Mouse (Mus musculus): Measurements from ENCODE around the gene Col8a1. TPM values are rescaled to one million over a fixed set of nuclear protein-coding genes. Genes with fewer than 3 reads are reported as not detected.

Col8a1 gene
- 0.90 TPM for polyA plus RNA-seq (2015; fragmentation: Illumina TruSeq; extraction: RNeasy Lipid Tissue Mini Kit (QIAGEN cat#74804); ENCODE audit: insufficient read depth, low read depth, low replicate concordance)

DNA sequence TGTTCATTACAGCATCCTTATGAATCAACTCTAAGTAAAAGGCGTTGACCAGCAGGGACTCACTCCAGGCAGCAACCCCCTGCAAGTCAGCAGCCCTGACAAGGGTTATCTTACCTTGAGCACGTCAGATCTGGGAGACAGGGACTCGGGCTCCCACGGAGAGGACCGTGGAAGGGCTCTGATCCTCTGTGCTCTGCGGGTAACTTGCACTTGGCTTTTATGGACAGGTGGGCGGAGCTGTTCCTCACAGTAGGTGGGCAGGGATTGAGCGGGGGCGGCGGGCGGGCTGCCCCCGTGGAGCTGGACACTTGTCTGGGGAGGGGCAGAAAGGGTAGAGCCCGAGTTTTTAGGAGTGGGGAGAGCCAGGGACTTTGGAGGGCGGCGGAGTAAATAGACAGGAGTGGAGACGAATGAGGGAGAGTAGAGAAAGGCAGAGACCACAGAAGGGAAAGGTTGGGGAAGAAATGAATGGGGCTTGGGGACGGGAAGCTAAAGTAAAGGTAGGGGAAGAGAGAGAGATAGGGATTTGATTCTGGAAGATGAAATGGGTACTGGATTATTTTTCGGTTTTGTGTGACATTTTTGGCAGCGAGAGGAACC is at the start of gene Col8a1:
Col8a1 (minus strand) TSS at position 212 of the 600 bp plus-strand sequence.

DNA sequence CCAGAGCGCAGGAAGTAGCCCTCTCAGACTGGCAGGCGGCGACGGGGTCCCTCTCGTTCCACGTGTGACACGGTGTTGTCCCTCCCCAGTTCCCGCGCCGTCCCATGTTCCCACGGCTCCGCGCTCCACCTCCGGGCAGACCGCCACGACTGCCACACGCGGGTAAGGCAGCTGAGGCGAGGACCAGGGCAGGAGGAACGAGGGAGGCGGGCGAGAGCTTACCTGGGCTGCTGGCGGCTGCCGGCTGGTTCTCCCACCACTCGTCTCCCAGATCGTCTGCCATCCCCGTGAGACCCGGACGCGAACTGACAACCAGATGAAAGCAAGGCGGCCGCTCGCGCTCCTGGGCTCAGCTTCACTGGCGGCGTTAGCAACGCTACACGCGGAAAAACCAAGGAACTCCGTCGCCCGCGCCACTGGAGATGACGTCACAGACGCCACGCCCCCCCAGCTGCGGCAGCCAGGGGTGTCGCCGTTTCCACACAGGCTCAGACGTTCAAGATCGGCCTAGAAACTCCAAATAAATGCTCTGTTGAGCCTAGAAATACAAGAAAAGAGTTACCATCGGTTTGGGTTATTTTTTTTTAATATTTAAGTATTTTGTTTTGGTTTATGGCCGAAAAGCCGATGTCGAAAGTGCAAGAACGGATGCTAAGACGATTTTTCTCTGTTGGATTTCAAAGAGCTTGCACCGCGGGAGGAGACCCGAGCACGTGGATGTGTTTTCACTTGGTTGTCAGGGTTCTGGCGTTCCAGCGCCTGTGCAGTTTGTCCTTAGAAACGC is 147.9 kb downstream of the Col8a1 start, which contains the start of gene Cmss1:
Cmss1 (minus strand) TSS at position 421 of the 784 bp plus-strand sequence.

Other genes starting within 250 kb of the Col8a1 start
- gene Cmss1, start 147.9 kb downstream of the Col8a1 start, polyA plus RNA-seq (2015; fragmentation: Illumina TruSeq; extraction: RNeasy Lipid Tissue Mini Kit (QIAGEN cat#74804); ENCODE audit: insufficient read depth, low read depth, low replicate concordance): 2.6 TPM